Mouse (Mus musculus): ENCODE results near the gene Nos1ap. TPM values are rescaled to one million over a fixed set of nuclear protein-coding genes. Genes with fewer than 3 reads are reported as not detected.

Gene Nos1ap
- polyA plus RNA-seq, 1 experiment from 2014 or later: 13.0 TPM

DNA sequence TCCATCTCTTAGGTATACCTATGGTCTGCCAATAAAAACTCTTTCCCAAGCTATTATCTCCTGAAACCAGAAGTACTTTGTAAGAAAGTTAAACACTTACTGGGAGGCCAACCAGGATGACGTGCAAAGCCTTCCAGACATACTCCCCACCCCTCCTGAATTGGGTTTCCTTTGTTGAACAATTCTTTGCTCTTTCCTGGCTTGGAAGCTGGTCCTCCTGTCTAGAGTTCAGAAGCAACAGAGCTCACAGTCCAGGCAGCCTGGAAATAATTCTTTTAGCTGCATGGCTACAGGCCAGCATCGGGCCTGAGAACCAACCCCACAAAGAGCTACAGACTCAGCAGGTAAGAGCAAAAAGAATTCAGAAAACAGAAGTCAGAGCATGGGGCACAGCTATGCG, 243.4 kb downstream of the Nos1ap start:
- peak; percentile 37; the same call in 1 of the 2 replicates for ATAC-seq (ENCODE audit: insufficient read depth, low FRiP score)
- WGBS: 51% methylated on average over 3 of the region's 3 CpGs
- Histone ChIP-seq H3K9ac (ENCODE audit: low read length) (no peak overlapping the region), H3K4me1 (ENCODE audit: control insufficient read depth, insufficient read depth, low read length) (no peaks in the 10 kb centered on the region), H3K27ac (ENCODE audit: low read length) (no peak overlapping the region), H3K4me3 (replicated peaks; ENCODE audit: low read length) (no peak overlapping the region), H3K36me3 (ENCODE audit: control insufficient read depth, insufficient read depth, low read length) (no peaks in the 10 kb centered on the region), H3K27me3 (ENCODE audit: control insufficient read depth, insufficient read depth, low read length) (no peaks in the 10 kb centered on the region), H3K9me3 (replicated peaks; ENCODE audit: control insufficient read depth, low read length) (no peaks in the 10 kb centered on the region), H3K4me2 (ENCODE audit: low read depth, low read length) (no peak overlapping the region)

DNA sequence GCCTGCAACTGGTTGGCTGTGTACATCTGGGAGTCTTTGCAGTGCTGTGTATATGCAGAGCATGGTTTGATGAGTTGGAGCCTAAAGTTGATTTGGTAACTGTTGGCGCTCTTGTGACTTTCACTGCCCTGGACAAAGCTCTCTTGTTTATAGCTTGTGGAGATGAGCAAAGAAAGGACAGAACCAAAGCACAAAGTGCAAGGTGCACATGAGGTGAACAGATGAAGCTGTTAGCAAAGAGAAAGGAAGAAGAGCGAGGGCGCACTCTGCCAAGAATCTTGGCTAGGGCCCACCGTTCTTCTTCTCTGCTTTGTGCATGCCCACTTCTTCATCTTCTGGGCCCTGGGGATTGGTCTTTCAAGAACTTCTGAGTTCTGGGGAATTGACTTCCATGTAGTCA, 245.8 kb downstream of the Nos1ap start:
- no peak overlapping the region for H3K9ac ChIP-seq (ENCODE audit: low read length)
- H3K36me3 ChIP-seq (ENCODE audit: control insufficient read depth, insufficient read depth, low read length): no peaks in the 10 kb centered on the region
- 97% methylated on average over 4 of the region's 4 CpGs for WGBS
- H3K27me3 ChIP-seq (ENCODE audit: control insufficient read depth, insufficient read depth, low read length): no peaks in the 10 kb centered on the region
- no peak overlapping the region for H3K27ac ChIP-seq (ENCODE audit: low read length)
- no peak overlapping the region for H3K4me3 ChIP-seq (replicated peaks; ENCODE audit: low read length)
- no peaks in the 10 kb centered on the region for H3K9me3 ChIP-seq (replicated peaks; ENCODE audit: control insufficient read depth, low read length)
- H3K4me2 ChIP-seq (ENCODE audit: low read depth, low read length): no peak overlapping the region
- no peak for ATAC-seq (ENCODE audit: insufficient read depth, low FRiP score)
- no peaks in the 10 kb centered on the region for H3K4me1 ChIP-seq (ENCODE audit: control insufficient read depth, insufficient read depth, low read length)

GRCm38 (mm10) chr1:170343081-170343480, 246.6 kb downstream of the Nos1ap start:
- Histone ChIP-seq H3K36me3 (ENCODE audit: control insufficient read depth, insufficient read depth, low read length) (no peaks in the 10 kb centered on the region), H3K9me3 (replicated peaks; ENCODE audit: control insufficient read depth, low read length) (no peaks in the 10 kb centered on the region), H3K4me2 (ENCODE audit: low read depth, low read length) (no peak overlapping the region), H3K27ac (ENCODE audit: low read length) (no peak overlapping the region), H3K4me1 (ENCODE audit: control insufficient read depth, insufficient read depth, low read length) (no peaks in the 10 kb centered on the region), H3K4me3 (replicated peaks; ENCODE audit: low read length) (no peak overlapping the region), H3K9ac (ENCODE audit: low read length) (no peak overlapping the region), H3K27me3 (ENCODE audit: control insufficient read depth, insufficient read depth, low read length) (no peaks in the 10 kb centered on the region)
- ATAC-seq (ENCODE audit: insufficient read depth, low FRiP score): no peak
- WGBS: 82% methylated on average over 8 of the region's 8 CpGs

DNA sequence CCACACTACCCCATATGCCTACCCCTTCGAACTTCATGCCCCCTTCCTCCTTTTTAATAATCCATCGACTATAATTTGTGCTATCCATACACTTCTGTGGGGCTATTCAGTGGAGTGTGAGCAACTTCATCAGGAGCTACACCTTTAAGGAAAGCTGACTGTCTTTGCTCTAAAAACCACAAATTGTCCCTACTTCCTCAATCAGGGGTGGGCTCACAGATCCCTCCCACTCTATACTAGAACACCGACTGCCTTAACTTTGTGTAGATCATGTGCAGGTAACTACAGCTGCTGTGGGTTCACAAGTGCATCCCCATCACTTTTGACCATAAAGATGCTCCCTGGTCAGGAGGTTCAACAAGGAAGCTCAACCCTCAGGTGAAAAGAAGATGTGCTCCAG, 249.7 kb downstream of the Nos1ap start:
- Histone ChIP-seq H3K36me3 (ENCODE audit: control insufficient read depth, insufficient read depth, low read length) (no peaks in the 10 kb centered on the region), H3K4me2 (ENCODE audit: low read depth, low read length) (no peak overlapping the region), H3K27me3 (ENCODE audit: control insufficient read depth, insufficient read depth, low read length) (no peaks in the 10 kb centered on the region), H3K4me1 (ENCODE audit: control insufficient read depth, insufficient read depth, low read length) (no peaks in the 10 kb centered on the region), H3K9me3 (replicated peaks; ENCODE audit: control insufficient read depth, low read length) (no peaks in the 10 kb centered on the region), H3K9ac (ENCODE audit: low read length) (no peak overlapping the region), H3K27ac (ENCODE audit: low read length) (no peak overlapping the region), H3K4me3 (replicated peaks; ENCODE audit: low read length) (no peak overlapping the region)
- WGBS: 85% methylated on average over 3 of the region's 3 CpGs
- no peak for ATAC-seq (ENCODE audit: insufficient read depth, low FRiP score)

DNA sequence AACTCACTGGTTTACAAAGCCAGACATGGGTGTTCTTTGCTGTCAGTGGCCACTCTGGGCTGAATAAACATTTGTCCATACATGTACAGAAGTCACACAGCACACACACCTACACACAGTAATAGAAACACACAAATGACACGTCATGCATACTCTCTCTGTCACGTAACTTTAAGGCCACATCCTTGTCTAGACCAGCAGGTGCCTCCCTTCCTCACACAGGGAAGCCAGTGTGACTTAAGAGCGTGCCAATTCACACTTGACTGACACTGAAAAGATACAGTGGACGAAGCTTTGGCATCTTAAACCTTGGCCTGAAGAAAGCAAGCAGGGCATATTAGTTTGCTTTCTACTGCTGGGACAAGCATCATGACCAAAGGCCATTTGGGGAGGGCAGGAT, 256.9 kb downstream of the Nos1ap start:
- no peak overlapping the region for H3K4me2 ChIP-seq (ENCODE audit: low read depth, low read length)
- ATAC-seq (ENCODE audit: insufficient read depth, low FRiP score): no peak
- no peak overlapping the region for H3K27ac ChIP-seq (ENCODE audit: low read length)
- no peaks in the 10 kb centered on the region for H3K36me3 ChIP-seq (ENCODE audit: control insufficient read depth, insufficient read depth, low read length)
- H3K9ac ChIP-seq (ENCODE audit: low read length): no peak overlapping the region
- no peaks in the 10 kb centered on the region for H3K9me3 ChIP-seq (replicated peaks; ENCODE audit: control insufficient read depth, low read length)
- 81% methylated on average over 4 of the region's 4 CpGs for WGBS
- H3K27me3 ChIP-seq (ENCODE audit: control insufficient read depth, insufficient read depth, low read length): no peaks in the 10 kb centered on the region
- no peak overlapping the region for H3K4me3 ChIP-seq (replicated peaks; ENCODE audit: low read length)
- H3K4me1 ChIP-seq (ENCODE audit: control insufficient read depth, insufficient read depth, low read length): no peaks in the 10 kb centered on the region

DNA sequence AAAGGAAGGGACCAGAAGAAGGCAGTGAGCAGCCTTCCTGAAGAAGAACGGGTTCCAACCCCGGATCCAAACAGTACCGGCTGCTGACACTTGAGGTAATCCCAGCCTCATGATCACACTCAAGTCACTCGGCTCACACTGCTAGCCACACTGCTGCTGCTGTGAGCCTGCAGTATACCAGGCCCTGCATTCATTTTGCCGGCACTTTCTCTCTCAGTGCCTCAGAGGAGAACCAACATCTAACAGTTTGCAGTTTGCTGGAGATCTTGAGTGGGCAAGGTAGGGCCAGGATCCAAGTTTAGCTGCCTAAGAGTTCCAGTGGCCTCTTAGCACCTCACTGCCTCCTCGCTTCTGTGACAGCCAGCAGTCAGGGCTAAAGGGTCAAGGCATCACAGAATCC, 257.7 kb downstream of the Nos1ap start:
- Histone ChIP-seq H3K4me1 (ENCODE audit: control insufficient read depth, insufficient read depth, low read length) (no peaks in the 10 kb centered on the region), H3K4me3 (replicated peaks; ENCODE audit: low read length) (no peak overlapping the region), H3K4me2 (ENCODE audit: low read depth, low read length) (no peak overlapping the region), H3K9me3 (replicated peaks; ENCODE audit: control insufficient read depth, low read length) (no peaks in the 10 kb centered on the region), H3K27me3 (ENCODE audit: control insufficient read depth, insufficient read depth, low read length) (no peaks in the 10 kb centered on the region), H3K36me3 (ENCODE audit: control insufficient read depth, insufficient read depth, low read length) (no peaks in the 10 kb centered on the region), H3K27ac (ENCODE audit: low read length) (no peak overlapping the region), H3K9ac (ENCODE audit: low read length) (no peak overlapping the region)
- no peak for ATAC-seq (ENCODE audit: insufficient read depth, low FRiP score)
- WGBS: 54% methylated on average over 6 of the region's 6 CpGs

GRCm38 (mm10) chr1:170325277-170325676, 264.4 kb downstream of the Nos1ap start:
- WGBS: 84% methylated on average over 4 of the region's 4 CpGs
- Histone ChIP-seq H3K4me3 (replicated peaks; ENCODE audit: low read length) (no peak overlapping the region), H3K27me3 (ENCODE audit: control insufficient read depth, insufficient read depth, low read length) (no peaks in the 10 kb centered on the region), H3K4me2 (ENCODE audit: low read depth, low read length) (no peak overlapping the region), H3K36me3 (ENCODE audit: control insufficient read depth, insufficient read depth, low read length) (no peaks in the 10 kb centered on the region), H3K27ac (ENCODE audit: low read length) (no peak overlapping the region), H3K9me3 (replicated peaks; ENCODE audit: control insufficient read depth, low read length) (no peaks in the 10 kb centered on the region), H3K9ac (ENCODE audit: low read length) (no peak overlapping the region), H3K4me1 (ENCODE audit: control insufficient read depth, insufficient read depth, low read length) (no peaks in the 10 kb centered on the region)
- no peak for ATAC-seq (ENCODE audit: insufficient read depth, low FRiP score)

DNA sequence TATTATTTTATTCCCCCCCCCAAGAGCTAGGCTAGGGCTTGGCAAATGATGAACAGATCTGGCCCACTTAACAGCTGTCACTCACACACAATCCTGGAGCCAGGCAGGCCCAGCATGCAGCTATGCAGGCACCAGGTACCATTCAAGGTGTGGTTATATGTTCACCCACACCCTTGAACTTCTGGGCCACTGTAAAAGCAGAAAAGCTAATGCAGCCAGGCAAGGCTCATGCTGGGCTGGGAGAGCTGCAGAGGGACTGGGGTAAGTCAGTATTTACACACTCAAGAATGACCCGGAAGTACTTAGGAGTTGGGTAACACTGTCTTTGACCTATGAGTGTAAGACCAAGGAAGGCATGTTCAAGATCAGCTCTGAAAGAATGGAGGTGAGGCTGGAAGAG, 265.3 kb downstream of the Nos1ap start:
- no peaks in the 10 kb centered on the region for H3K9me3 ChIP-seq (replicated peaks; ENCODE audit: control insufficient read depth, low read length)
- ATAC-seq (ENCODE audit: insufficient read depth, low FRiP score): no peak
- no peak overlapping the region for H3K9ac ChIP-seq (ENCODE audit: low read length)
- H3K4me2 ChIP-seq (ENCODE audit: low read depth, low read length): no peak overlapping the region
- H3K4me3 ChIP-seq (replicated peaks; ENCODE audit: low read length): no peak overlapping the region
- 78% methylated on average over 1 of the region's 1 CpGs for WGBS
- H3K36me3 ChIP-seq (ENCODE audit: control insufficient read depth, insufficient read depth, low read length): no peaks in the 10 kb centered on the region
- no peaks in the 10 kb centered on the region for H3K4me1 ChIP-seq (ENCODE audit: control insufficient read depth, insufficient read depth, low read length)
- no peak overlapping the region for H3K27ac ChIP-seq (ENCODE audit: low read length)
- no peaks in the 10 kb centered on the region for H3K27me3 ChIP-seq (ENCODE audit: control insufficient read depth, insufficient read depth, low read length)

- WGBS: 84% methylated on average over 10 of the region's 10 CpGs
- no peak overlapping the region for H3K9ac ChIP-seq (ENCODE audit: low read length)
- H3K4me1 ChIP-seq (ENCODE audit: control insufficient read depth, insufficient read depth, low read length): no peaks in the 10 kb centered on the region
- H3K27me3 ChIP-seq (ENCODE audit: control insufficient read depth, insufficient read depth, low read length): no peaks in the 10 kb centered on the region
- H3K36me3 ChIP-seq (ENCODE audit: control insufficient read depth, insufficient read depth, low read length): no peaks in the 10 kb centered on the region
- H3K4me3 ChIP-seq (replicated peaks; ENCODE audit: low read length): no peak overlapping the region
- no peaks in the 10 kb centered on the region for H3K9me3 ChIP-seq (replicated peaks; ENCODE audit: control insufficient read depth, low read length)
- ATAC-seq (ENCODE audit: insufficient read depth, low FRiP score): no peak
- no peak overlapping the region for H3K27ac ChIP-seq (ENCODE audit: low read length)
- no peak overlapping the region for H3K4me2 ChIP-seq (ENCODE audit: low read depth, low read length)
Measured at GRCm38 (mm10) chr1:170323001-170323400, 266.7 kb downstream of the Nos1ap start.

DNA sequence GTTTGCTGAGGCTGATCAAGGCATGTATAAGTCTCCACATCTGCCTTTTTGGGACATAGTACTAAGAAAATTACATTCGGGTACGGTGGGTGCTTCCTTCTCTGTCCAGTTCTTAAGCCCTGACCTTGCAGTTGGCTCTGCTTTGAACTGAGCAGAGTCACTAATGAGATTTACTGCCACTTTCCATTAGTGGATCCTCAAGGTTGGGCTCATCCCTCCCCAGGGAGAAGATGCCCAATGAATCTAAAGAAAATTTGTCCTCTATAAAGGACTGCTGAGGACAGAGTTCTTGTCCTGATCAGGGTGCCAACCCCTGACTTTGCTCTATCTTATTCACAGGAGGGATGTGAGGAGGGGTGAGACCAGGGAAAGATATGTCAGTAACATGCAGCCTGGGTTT, 267.6 kb downstream of the Nos1ap start:
- no peaks in the 10 kb centered on the region for H3K27me3 ChIP-seq (ENCODE audit: control insufficient read depth, insufficient read depth, low read length)
- no peak overlapping the region for H3K9ac ChIP-seq (ENCODE audit: low read length)
- WGBS: 93% methylated on average over 2 of the region's 2 CpGs
- no peak for ATAC-seq (ENCODE audit: insufficient read depth, low FRiP score)
- no peak overlapping the region for H3K4me3 ChIP-seq (replicated peaks; ENCODE audit: low read length)
- H3K4me1 ChIP-seq (ENCODE audit: control insufficient read depth, insufficient read depth, low read length): no peaks in the 10 kb centered on the region
- H3K27ac ChIP-seq (ENCODE audit: low read length): no peak overlapping the region
- H3K9me3 ChIP-seq (replicated peaks; ENCODE audit: control insufficient read depth, low read length): no peaks in the 10 kb centered on the region
- H3K36me3 ChIP-seq (ENCODE audit: control insufficient read depth, insufficient read depth, low read length): no peaks in the 10 kb centered on the region
- H3K4me2 ChIP-seq (ENCODE audit: low read depth, low read length): no peak overlapping the region

Data from stomach, embryonic 16.5 days (tissue).